Comparison of ENCODE assay signal across 11 mouse cellular contexts in genomic region chr2:156676885-156677284, GRCm38 (mm10).
DNase-seq lines count a peak whose midpoint lies in the region; ATAC-seq and TF ChIP-seq lines count a peak whose summit lies in the region.
"Had no signal": no experiment of that assay in that cellular context is flagged by ENCODE, and none has a peak within 500 bp of the region (broad histone marks: within the 10 kb centered on the region; RNA-seq: fewer than 3 reads in every experiment).

No protein-coding gene starts in this region.

- H3K4me3 ChIP-seq in stomach, postnatal 0 days (ENCODE audit: low read depth, low read length): no peak overlapping the region

- H3K36me3 ChIP-seq in stomach, postnatal 0 days (ENCODE audit: control insufficient read depth, insufficient read depth, low read length): no peaks in the 10 kb centered on the region

- TF ChIP-seq CTCF in stomach, postnatal 0 days (IDR thresholded peaks at IDR 0.05; ENCODE audit: low read depth): no peak

- no peaks in the 10 kb centered on the region for H3K27me3 ChIP-seq in stomach, postnatal 0 days (ENCODE audit: control insufficient read depth, insufficient read depth, low read length)

- H3K27ac ChIP-seq in stomach, postnatal 0 days (replicated peaks): no peak overlapping the region

- no peaks in the 10 kb centered on the region for H3K9me3 ChIP-seq in stomach, postnatal 0 days (ENCODE audit: control insufficient read depth, low read length)

- no peak overlapping the region for H3K9ac ChIP-seq in stomach, postnatal 0 days (ENCODE audit: low read length)

- TF ChIP-seq EP300 in stomach, postnatal 0 days (optimal IDR thresholded peaks at IDR 0.05): no peak

- peak; percentile 29 to 57 for DNase-seq in heart, postnatal 14 days
- no peak for DNase-seq in heart, adult 11 months
- peak; percentile 47 for DNase-seq in ovary, postnatal 36 days (ENCODE audit: low spot score)
- no peak for DNase-seq in ovary, postnatal 10 days (ENCODE audit: low spot score)
- DNase-seq in embryo, embryonic 11.5 days (ENCODE audit: low read depth, low spot score): peak; percentile 29
- peak; percentile 48 for DNase-seq in stomach, postnatal 0 days (ENCODE audit: low spot score)
- DNase-seq in layer of hippocampus, adult 9-11 months: no peak
- no peak for DNase-seq in B cell, adult 2 months
- DNase-seq: cerebellum, adult 2 months; layer of hippocampus, postnatal 36 days had no signal

- 5% methylated on average over 6 of the region's 6 CpGs for WGBS in stomach, postnatal 0 days

- intact Hi-C loops in heart, postnatal 14 days (cut with DNase I): no loop called here

- no peaks in the 10 kb centered on the region for H3K4me1 ChIP-seq in stomach, postnatal 0 days (replicated peaks; ENCODE audit: control insufficient read depth, insufficient read depth)

- no peak overlapping the region for H3K4me2 ChIP-seq in stomach, postnatal 0 days (replicated peaks; ENCODE audit: low read depth)

- no peak for ATAC-seq in stomach, postnatal 0 days (ENCODE audit: low FRiP score, low TSS enrichment)
- ATAC-seq: Patski had no signal

Comparison
In these comparisons a context has a peak if more than half of its experiments do, and no peak if none do; other contexts are left out.
1. DNase-seq: peak in heart, postnatal 14 days (2 of 2), ovary, postnatal 36 days (single experiment), embryo, embryonic 11.5 days (single experiment) and stomach, postnatal 0 days (single experiment); none in heart, adult 11 months (single experiment), ovary, postnatal 10 days (single experiment), layer of hippocampus, adult 9-11 months (single experiment) and B cell, adult 2 months (0 of 2).